Mouse (Mus musculus): Measurements from ENCODE around the gene Slc35e4.
A peak's percentile ranks its signal among the peaks of the same experiment; 100 is the strongest.

Gene Slc35e4

GRCm38 (mm10) chr11:3864343-3864742 is 50.1 kb downstream of the Slc35e4 start:
- DNase-seq (ENCODE audit: low read depth, low spot score): no peak

DNA sequence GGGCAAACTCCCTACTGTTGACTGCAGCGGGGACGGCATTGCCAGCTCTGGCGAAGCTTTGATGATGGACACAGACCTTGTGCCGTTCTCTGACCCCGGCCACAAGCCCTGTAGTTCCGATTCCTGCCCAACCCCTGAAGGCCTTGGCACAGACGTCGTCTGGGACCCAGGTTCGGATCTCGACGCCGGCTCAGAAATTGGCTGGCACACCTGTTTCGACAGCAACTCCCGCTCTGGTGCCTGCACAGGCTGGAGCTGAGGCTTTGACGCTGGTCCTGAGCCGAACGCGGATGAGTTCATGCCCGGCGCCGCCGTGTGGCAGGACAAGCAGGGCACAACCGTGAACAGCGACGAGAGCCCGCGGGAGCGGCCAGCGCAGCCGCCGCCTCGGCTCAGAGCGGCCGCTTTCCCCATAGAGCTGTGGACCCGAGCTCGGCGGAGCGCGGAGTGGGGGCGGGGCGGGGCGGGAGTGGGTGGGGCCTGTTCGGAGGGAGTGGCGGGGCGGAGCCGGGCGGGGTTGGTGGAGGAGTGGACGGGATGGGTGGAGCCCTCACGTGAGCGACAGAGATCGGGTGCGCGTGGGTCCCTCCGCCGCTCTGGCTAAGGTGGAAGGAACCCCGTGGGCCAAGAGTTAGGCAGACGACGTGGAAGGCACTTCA is 50.9 kb downstream of the Slc35e4 start, which contains the start of gene Osbp2:
TSS of gene Osbp2 (minus strand) at position 450 of the 659 bp plus-strand sequence.
- DNase-seq (ENCODE audit: low read depth, low spot score): peak; percentile 56

DNA sequence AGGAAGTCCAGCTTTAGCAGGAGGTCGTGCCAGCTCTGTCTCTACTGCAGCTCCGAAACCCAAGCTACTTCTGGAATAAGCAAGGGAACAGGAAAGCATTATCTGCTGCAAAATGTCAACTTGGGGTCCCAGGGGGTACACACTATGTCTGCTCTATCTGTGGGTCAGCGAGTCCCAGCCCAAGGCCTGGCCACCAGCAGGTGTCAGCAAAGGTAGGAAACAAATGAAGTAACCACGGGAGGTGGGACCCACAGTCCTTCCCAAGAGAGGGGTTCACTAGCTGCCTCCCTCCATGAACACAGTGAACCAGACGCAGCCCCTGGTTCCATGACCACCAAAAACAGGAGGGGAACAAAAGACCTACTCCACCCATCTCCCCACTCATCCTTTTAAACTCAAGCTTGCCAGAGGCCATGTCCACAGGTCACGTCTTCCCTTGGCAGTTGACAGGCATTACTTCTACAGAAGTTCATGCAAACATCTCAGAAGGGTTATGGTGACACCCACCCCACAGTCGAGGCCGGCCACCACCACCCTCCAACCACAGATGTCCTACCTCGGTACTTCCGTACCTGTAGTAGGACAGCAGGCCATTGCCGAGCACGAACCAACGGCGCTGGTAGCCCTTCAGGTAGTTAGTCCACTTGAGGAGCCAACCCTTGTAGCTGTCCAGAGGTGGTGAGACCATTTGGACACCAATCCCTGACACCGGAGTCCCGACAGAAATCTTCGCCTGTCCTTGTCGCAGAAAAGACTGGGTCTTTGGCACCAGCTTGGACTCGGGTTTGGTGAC is 51.6 kb downstream of the Slc35e4 start:
- no peak for DNase-seq (ENCODE audit: low read depth, low spot score)

GRCm38 (mm10) chr11:3860361-3860760 is 54.1 kb downstream of the Slc35e4 start:
- no peak for DNase-seq (ENCODE audit: low read depth, low spot score)

GRCm38 (mm10) chr11:3859778-3860177 is 54.7 kb downstream of the Slc35e4 start:
- DNase-seq (ENCODE audit: low read depth, low spot score): no peak

GRCm38 (mm10) chr11:3857902-3858301 is 56.6 kb downstream of the Slc35e4 start:
- DNase-seq (ENCODE audit: low read depth, low spot score): no peak

All from ES-CJ7 (cell line).